13 mouse cellular contexts compared by ENCODE assay signal in the genomic region with DNA sequence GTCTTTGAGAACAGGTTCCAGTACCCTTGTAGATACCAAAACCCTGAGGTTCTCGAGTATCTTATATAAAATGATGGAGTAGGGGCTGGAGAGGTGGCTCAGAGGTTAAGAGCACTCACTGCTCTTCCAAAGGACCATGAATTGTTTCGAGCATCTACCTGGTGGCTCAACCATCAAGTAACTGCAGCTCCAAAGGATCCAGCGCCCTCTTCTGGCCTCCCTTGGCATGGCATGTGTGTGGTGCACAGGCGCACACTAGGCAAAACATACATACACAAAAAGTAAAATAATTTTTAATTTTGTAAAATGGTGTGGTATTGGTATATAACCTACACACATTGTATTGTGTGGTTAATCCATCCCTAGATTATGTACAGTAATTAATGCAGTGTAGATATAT. TPM values are rescaled to one million over a fixed set of nuclear protein-coding genes. Genes with fewer than 3 reads are reported as not detected.
A peak's percentile ranks its signal among the peaks of the same experiment; 100 is the strongest.
DNase-seq lines count a peak whose midpoint lies in the region; ATAC-seq and TF ChIP-seq lines count a peak whose summit lies in the region.
"Had no signal": no experiment of that assay in that cellular context is flagged by ENCODE, and none has a peak within 500 bp of the region (broad histone marks: within the 10 kb centered on the region; RNA-seq: fewer than 3 reads in every experiment).

No protein-coding gene starts in this region.

- H3K9me3 ChIP-seq in MEL (replicated peaks; ENCODE audit: insufficient read depth, low read length) = no peaks in the 10 kb centered on the region
- H3K9me3 ChIP-seq: embryonic facial prominence, embryonic 12.5 days; forebrain, embryonic 15.5 days; heart, embryonic 10.5 days; limb, embryonic 13.5 days had no signal

- H3K27ac ChIP-seq in left cerebral cortex, adult 2 months = no peak overlapping the region
- no peak overlapping the region for H3K27ac ChIP-seq in MEL (ENCODE audit: control insufficient read depth, low read depth, low read length)
- H3K27ac ChIP-seq: embryonic facial prominence, embryonic 12.5 days; forebrain, embryonic 15.5 days; heart, embryonic 10.5 days; hindbrain, embryonic 14.5 days; limb, embryonic 13.5 days had no signal

- TF ChIP-seq RAD21 in MEL (IDR thresholded peaks at IDR 0.05; ENCODE audit: low read depth, low read length) = peak; percentile 35

- ATAC-seq in CD4-positive, CD25-positive, alpha-beta regulatory T cell, adult 4 months = no peak
- peak; percentile 43; the same call in 1 of the 2 replicates for ATAC-seq in megakaryocyte, adult 5-6 weeks (ENCODE audit: poor library complexity, severe bottlenecking)
- ATAC-seq: forebrain, embryonic 15.5 days had no signal

- intact Hi-C loops in left cerebral cortex, adult 2 months (cut with DNase I) = no loop called here
- intact Hi-C loops in gastrocnemius, postnatal 36 days (cut with DNase I) = no loop called here

- TF ChIP-seq EP300 in MEL (IDR thresholded peaks at IDR 0.05; ENCODE audit: low read depth in 1 of 2, low read length in 2 of 2) = no peak

- H3K36me3 ChIP-seq in MEL (ENCODE audit: control insufficient read depth in 1 of 2, insufficient read depth in 2 of 2, low read length in 2 of 2) = peaks cover 0 to 3% of the 10 kb centered on the region in 2 experiments; a peak in 1 of 4 replicates
- H3K36me3 ChIP-seq: embryonic facial prominence, embryonic 12.5 days; forebrain, embryonic 15.5 days; limb, embryonic 13.5 days had no signal

- H3K9ac ChIP-seq in MEL (ENCODE audit: control insufficient read depth, low read depth, low read length, poor library complexity, severe bottlenecking) = no peak overlapping the region
- H3K9ac ChIP-seq: embryonic facial prominence, embryonic 12.5 days; forebrain, embryonic 15.5 days; hindbrain, embryonic 14.5 days; limb, embryonic 13.5 days had no signal

- H3K27me3 ChIP-seq in MEL (ENCODE audit: control insufficient read depth in 1 of 2, insufficient read depth in 2 of 2, low read length in 2 of 2) = no peaks in the 10 kb centered on the region
- H3K27me3 ChIP-seq: embryonic facial prominence, embryonic 12.5 days; forebrain, embryonic 15.5 days; limb, embryonic 13.5 days had no signal

- TF ChIP-seq CTCF in left cerebral cortex, adult 2 months (IDR thresholded peaks at IDR 0.05) = peak; percentile 51
- TF ChIP-seq CTCF in MEL (IDR thresholded peaks at IDR 0.05 in 2 of 3, conservative IDR thresholded peaks at IDR 0.05 in 1 of 3; ENCODE audit: control insufficient read depth in 1 of 3, insufficient read depth in 1 of 3, low read depth in 2 of 3, low read length in 3 of 3, poor library complexity in 1 of 3, severe bottlenecking in 1 of 3) = peak; percentile 61 to 78 (median 73)

- H3K79me2 ChIP-seq in MEL (ENCODE audit: control insufficient read depth, insufficient read depth, low read length, poor library complexity) = no peaks in the 10 kb centered on the region

- peak; percentile 24 for DNase-seq in CD4-positive, CD25-positive, alpha-beta regulatory T cell, adult 2 months (ENCODE audit: low read depth, low spot score)
- no peak for DNase-seq in left cerebral cortex, adult 2 months (ENCODE audit: extremely low spot score in 1 of 2, low spot score in 2 of 2)
- DNase-seq in left cerebral cortex, adult 8-10 months (ENCODE audit: low spot score in 2 of 2) = no peak
- DNase-seq in MEL (ENCODE audit: low read depth, low spot score) = peak; percentile 48
- DNase-seq in ovary, postnatal 14 days (ENCODE audit: low spot score) = no peak
- DNase-seq in gastrocnemius, postnatal 36 days = no peak

- H3K4me1 ChIP-seq in MEL (ENCODE audit: control insufficient read depth in 1 of 2, insufficient read depth in 2 of 2, low read length in 2 of 2) = no peaks in the 10 kb centered on the region

- TF ChIP-seq POLR2A in MEL (IDR thresholded peaks at IDR 0.05; ENCODE audit: control insufficient read depth in 1 of 2, insufficient read depth in 1 of 2, low read depth in 1 of 2, low read length in 2 of 2, poor library complexity in 1 of 2) = no peak

- no peak overlapping the region for H3K4me3 ChIP-seq in left cerebral cortex, adult 2 months
- no peak overlapping the region for H3K4me3 ChIP-seq in MEL (ENCODE audit: control insufficient read depth in 1 of 2, insufficient read depth in 1 of 2, low read depth in 2 of 2, low read length in 2 of 2)
- H3K4me3 ChIP-seq: embryonic facial prominence, embryonic 12.5 days; forebrain, embryonic 15.5 days; heart, embryonic 10.5 days; limb, embryonic 13.5 days had no signal

TF ChIP-seq in MEL, 35 proteins besides CTCF, POLR2A, EP300 and RAD21:
- TF ChIP-seq SMC3 (IDR thresholded peaks at IDR 0.05; ENCODE audit: low read depth, low read length) (peak; percentile 47), ZKSCAN1 (IDR thresholded peaks at IDR 0.05; ENCODE audit: low read depth, low read length) (0 out of 2 replicates have a peak, but pooled peaks have one; percentile 42), CHD1 (IDR thresholded peaks at IDR 0.05; ENCODE audit: low read depth, low read length) (no peak)

RNA-seq across cellular contexts. Expression of a gene that starts 43.8 kb away (rescaled TPM):
- not detected for polyA plus RNA-seq in CD4-positive, CD25-positive, alpha-beta regulatory T cell, adult 4 months (2017; shearing (Covaris generic))
- total RNA-seq in left cerebral cortex, adult 2 months (2021) = 10 to 100 TPM; 79.6 to 93.7 TPM
- total RNA-seq in left cerebral cortex, adult 8-10 months (2022) = 10 to 100 TPM; 61.4 to 76.2 (median 72.9) TPM
- 12.0 and 16.1 TPM in 2 replicates for total RNA-seq in MEL (2012; rRNA removed)
- polyA plus RNA-seq in MEL (2012; ENCODE audit: insufficient read depth in 1 of 2, insufficient read length in 2 of 2, low read depth in 1 of 2, low replicate concordance in 2 of 2, missing spikeins in 1 of 2) = 10 to 100 TPM in 1 of 2 experiments, not detected in 1; 11.1 TPM
- 4.8 and 5.1 TPM in 2 replicates for total RNA-seq in megakaryocyte, adult 5-6 weeks (2015)
- 5.8 and 9.1 TPM in 2 replicates for total RNA-seq in megakaryocyte, adult 5-6 weeks (2017)
- total RNA-seq in gastrocnemius, postnatal 36 days (2021) = 10 to 100 TPM in 1 of 2 experiments, 1 to 10 TPM in 1; 9.9 to 14.5 TPM

Comparison
In these comparisons a context has a peak if more than half of its experiments do, and no peak if none do; other contexts are left out.
1. DNase-seq: peak in CD4-positive, CD25-positive, alpha-beta regulatory T cell, adult 2 months (single experiment) and MEL (single experiment); none in left cerebral cortex, adult 2 months (0 of 2), left cerebral cortex, adult 8-10 months (0 of 2), ovary, postnatal 14 days (single experiment) and gastrocnemius, postnatal 36 days (0 of 2).